Mouse (Mus musculus) stomach, embryonic 14.5 days (tissue): Measurements from ENCODE around the gene Ern1. TPM values are rescaled to one million over a fixed set of nuclear protein-coding genes. Genes with fewer than 3 reads are reported as not detected.

Source experiments
- ATAC-seq: fragments of 200-750 bp; cut with Nextera tagmentation; 2 replicates; pipeline ENCODE4 v1.8.0; 2017; ENCODE audit warnings: low read depth, moderate TSS enrichment; ENCODE audit not compliant: insufficient number of reproducible peaks, insufficient read depth, low FRiP score
- H3K27ac ChIP-seq: fragments of 300-500 bp; sonication (generic); 2 replicates; pipeline ENCODE4 v1.5.1; 2014; ENCODE audit warnings: mild to moderate bottlenecking, low read length, moderate library complexity, mixed read lengths
- H3K27me3 ChIP-seq: fragments of 300-500 bp; sonication (generic); 2 replicates; pipeline ENCODE4 v1.6.1; 2014; ENCODE audit warnings: low read length, control low read depth, mixed read lengths; ENCODE audit not compliant: control insufficient read depth, insufficient read depth
- H3K36me3 ChIP-seq: fragments of 300-500 bp; sonication (generic); 2 replicates; pipeline ENCODE4 v1.6.1; 2014; ENCODE audit warnings: mild to moderate bottlenecking, control low read depth, low read length, moderate library complexity, mixed read lengths; ENCODE audit not compliant: control insufficient read depth, insufficient read depth
- H3K4me1 ChIP-seq: fragments of 300-500 bp; sonication (generic); 2 replicates; pipeline ENCODE4 v1.6.1; 2014; ENCODE audit warnings: low read length, control low read depth, mixed read lengths; ENCODE audit not compliant: control insufficient read depth, insufficient read depth
- H3K4me2 ChIP-seq: fragments of 300-500 bp; sonication (generic); replicated peaks from 2 replicates; pipeline ENCODE4 v1.6.1; 2014; ENCODE audit warnings: low read depth, low read length, control low read depth
- H3K4me3 ChIP-seq: fragments of 300-500 bp; sonication (generic); 2 replicates; pipeline ENCODE4 v1.5.1; 2014; ENCODE audit warnings: low read depth, low read length, control low read depth
- H3K9ac ChIP-seq: fragments of 300-500 bp; sonication (generic); replicated peaks from 2 replicates; pipeline ENCODE4 v1.6.1; 2014; ENCODE audit warnings: low read depth, mild to moderate bottlenecking, control low read depth, low read length, moderate library complexity, mixed read lengths
- H3K9me3 ChIP-seq: fragments of 300-500 bp; sonication (generic); 2 replicates; pipeline ENCODE4 v1.6.1; 2016; ENCODE audit warnings: low read depth, low read length, control low read depth; ENCODE audit not compliant: control insufficient read depth
- WGBS: fragments of 180-500 bp; shearing (Covaris S2); extraction: QIAGEN DNeasy Blood & Tissue Kit; methylation state at CpG from one replicate; pipeline ENCODE4 v1.1.7; 2014; 5-methylcytosine and 5-hydroxymethylcytosine counted together
- polyA plus RNA-seq: library from polyadenylated mRNA; unstranded; fragments of >200 nt; fragmentation: Nextera tagmentation; extraction: Ambion mirVana; gene quantifications from 2 replicates; pipeline ENCODE4 v1.2.1, GENCODE M21; 2014

Ern1 gene
- polyA plus RNA-seq, 1 experiment from 2014 or later = 7.6 TPM

DNA sequence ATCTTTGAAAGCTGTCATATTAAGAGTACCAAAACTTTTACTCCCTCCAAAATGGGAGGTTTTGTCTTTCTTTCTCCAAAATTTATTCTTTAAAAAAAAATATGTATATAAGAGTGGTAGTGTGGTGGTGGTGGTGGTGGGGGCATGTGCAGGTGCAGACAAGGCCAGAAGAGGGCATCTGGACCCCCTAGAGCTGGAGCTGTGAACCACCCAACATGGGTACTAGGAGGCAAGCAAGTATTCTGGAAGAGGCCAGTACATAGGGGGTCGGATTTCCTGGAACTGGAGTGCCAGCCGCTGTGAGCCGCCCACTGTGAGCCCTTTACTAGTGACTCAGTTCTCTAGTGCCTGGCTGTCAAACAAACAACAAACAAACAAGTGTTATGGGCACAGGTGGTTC is 34.9 kb upstream of the Ern1 start:
- Histone ChIP-seq H3K27ac (no peak overlapping the region), H3K27me3 (no peaks in the 10 kb centered on the region), H3K4me2 (no peak overlapping the region), H3K9me3 (no peaks in the 10 kb centered on the region), H3K36me3 (no peaks in the 10 kb centered on the region; the same call in none of the 2 replicates), H3K4me3 (no peak overlapping the region), H3K4me1 (no peaks in the 10 kb centered on the region), H3K9ac (no peak overlapping the region)
- 63% methylated on average over 3 of the region's 3 CpGs for WGBS
- no peak for ATAC-seq

DNA sequence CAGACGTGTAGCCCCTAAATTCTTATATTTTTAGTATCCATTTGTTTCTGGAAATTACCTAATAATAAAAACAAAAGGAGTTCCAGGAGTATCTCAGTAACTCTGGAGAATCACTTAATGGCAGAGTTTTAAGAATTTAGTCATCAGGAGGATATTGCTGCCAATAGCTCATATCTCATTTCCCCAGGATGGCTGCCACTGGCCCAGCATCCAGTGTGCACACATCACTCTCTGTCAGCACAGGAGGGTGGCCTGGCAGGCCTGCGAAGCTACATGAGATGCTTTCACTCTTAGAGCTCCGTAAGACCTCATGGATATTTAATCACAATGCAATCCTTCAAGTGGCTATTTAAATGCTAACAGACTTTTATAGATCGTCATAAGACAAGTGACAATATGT is 34.0 kb upstream of the Ern1 start:
- H3K27me3 ChIP-seq = no peaks in the 10 kb centered on the region
- ATAC-seq = no peak
- H3K9ac ChIP-seq = no peak overlapping the region
- no peaks in the 10 kb centered on the region for H3K4me1 ChIP-seq
- no peaks in the 10 kb centered on the region; the same call in none of the 2 replicates for H3K36me3 ChIP-seq
- no peak overlapping the region for H3K4me2 ChIP-seq
- no peak overlapping the region for H3K4me3 ChIP-seq
- 60% methylated on average over 4 of the region's 4 CpGs for WGBS
- no peaks in the 10 kb centered on the region for H3K9me3 ChIP-seq
- no peak overlapping the region for H3K27ac ChIP-seq

DNA sequence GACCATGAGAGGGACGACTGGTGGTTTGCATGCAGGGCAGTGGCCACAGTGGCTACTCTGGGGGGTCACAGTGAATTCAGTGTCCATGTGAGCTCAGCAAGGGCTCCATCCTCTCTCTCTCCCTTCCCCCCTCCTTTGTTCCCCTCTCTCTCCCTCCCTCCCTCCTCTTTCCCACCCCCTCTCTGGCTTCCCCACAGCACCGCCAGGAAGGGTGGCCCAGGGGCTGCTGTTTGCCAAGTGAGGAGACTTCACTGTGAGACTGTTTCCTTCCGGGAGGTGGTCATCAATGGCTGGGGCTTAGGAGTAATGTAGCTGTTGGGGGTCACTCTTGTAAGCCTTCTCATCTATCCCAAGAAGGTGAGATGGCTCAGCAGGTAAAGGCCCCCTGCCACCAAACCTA is 32.8 kb upstream of the Ern1 start:
- H3K27ac ChIP-seq = no peak overlapping the region

DNA sequence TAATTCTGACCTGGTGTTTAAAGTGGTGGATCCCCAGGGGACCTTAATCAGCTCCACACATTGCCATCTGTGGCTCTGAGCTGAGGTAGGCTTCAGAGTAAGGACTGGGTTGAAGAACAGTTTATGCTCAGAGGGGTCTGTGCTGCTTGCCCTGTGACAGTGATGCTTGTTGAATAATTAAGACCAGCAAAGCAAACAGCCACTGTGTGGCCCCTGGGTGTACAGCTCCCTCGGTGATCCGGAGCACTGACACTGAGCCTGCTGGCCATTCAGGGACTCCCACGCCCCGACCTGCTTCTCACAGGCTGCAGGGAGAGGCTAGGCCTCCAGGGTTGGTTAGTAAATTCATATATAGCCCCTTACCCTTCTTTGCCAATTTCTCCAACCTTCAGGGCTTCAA is 31.9 kb upstream of the Ern1 start:
- H3K27ac ChIP-seq = no peak overlapping the region
- WGBS = 52% methylated on average over 4 of the region's 4 CpGs
- H3K4me2 ChIP-seq = no peak overlapping the region
- no peak overlapping the region for H3K4me3 ChIP-seq
- H3K36me3 ChIP-seq = no peaks in the 10 kb centered on the region; the same call in none of the 2 replicates
- ATAC-seq = no peak
- no peak overlapping the region for H3K9ac ChIP-seq
- H3K4me1 ChIP-seq = no peaks in the 10 kb centered on the region
- H3K9me3 ChIP-seq = no peaks in the 10 kb centered on the region
- no peaks in the 10 kb centered on the region for H3K27me3 ChIP-seq

More for the DNA sequence above, 32.8 kb upstream of the Ern1 start:
- H3K4me2 ChIP-seq = no peak overlapping the region
- H3K27me3 ChIP-seq = no peaks in the 10 kb centered on the region
- H3K4me1 ChIP-seq = no peaks in the 10 kb centered on the region
- 36% methylated on average over 3 of the region's 3 CpGs for WGBS
- H3K36me3 ChIP-seq = no peaks in the 10 kb centered on the region; the same call in none of the 2 replicates
- H3K4me3 ChIP-seq = no peak overlapping the region
- no peak for ATAC-seq
- H3K9ac ChIP-seq = no peak overlapping the region
- H3K9me3 ChIP-seq = no peaks in the 10 kb centered on the region

DNA sequence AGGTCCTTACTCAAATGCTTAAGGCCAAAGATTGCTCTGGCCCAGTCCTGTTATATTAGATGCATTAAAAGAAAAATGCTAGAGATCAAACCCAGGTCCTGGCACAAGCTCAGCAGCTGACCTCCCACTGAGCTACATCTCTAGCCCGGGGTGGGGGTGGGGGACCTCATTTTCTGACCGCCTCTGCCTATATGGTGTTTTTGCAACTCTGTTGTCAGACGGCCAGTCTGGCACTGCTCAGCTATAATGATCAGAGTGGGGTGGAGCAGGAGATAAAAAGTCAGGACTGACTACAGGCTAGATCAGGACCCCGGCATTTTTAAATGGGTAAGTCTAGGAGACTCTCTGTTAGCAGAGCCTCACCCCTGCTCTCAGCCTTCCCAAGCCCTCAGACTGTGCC is 30.7 kb upstream of the Ern1 start:
- Histone ChIP-seq H3K27ac (no peak overlapping the region), H3K4me1 (no peaks in the 10 kb centered on the region), H3K36me3 (no peaks in the 10 kb centered on the region; the same call in none of the 2 replicates), H3K4me2 (no peak overlapping the region), H3K27me3 (no peaks in the 10 kb centered on the region), H3K9me3 (no peaks in the 10 kb centered on the region), H3K4me3 (no peak overlapping the region), H3K9ac (no peak overlapping the region)
- WGBS = 36% methylated on average over 4 of the region's 4 CpGs
- ATAC-seq = no peak

DNA sequence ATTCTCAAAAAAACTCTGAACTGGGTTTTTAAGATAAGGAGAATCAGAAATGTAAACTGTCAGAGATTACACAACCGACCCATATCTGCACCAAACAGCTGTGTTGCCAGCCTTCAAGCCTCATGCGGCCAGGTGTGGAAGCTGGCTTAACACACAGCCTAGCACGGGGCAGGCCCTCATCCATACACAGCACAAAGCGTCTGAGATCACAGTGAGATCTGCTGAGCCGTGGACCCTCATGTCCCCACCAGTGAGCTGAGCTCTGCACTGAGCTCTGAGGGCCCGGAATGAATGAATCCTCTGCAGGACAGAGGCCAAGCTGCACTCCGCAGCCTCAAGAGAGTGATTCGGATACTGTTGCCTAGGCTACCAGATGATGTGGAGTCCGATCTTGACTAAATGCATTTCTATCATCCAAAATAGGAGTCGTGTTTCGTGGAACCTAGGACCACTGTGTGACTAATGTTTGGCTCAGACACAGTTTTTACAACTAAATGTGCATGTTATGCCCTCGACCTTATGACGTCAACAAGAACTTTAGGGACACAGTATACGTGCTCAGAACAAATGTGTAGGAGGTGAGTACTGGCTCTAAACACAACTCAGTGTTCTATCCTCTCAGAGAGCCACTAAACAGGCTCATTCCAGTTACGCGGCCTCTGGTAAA is 27.6 kb upstream of the Ern1 start:
- Histone ChIP-seq H3K36me3 (no peaks in the 10 kb centered on the region; the same call in none of the 2 replicates), H3K27ac (no peak overlapping the region), H3K9me3 (no peaks in the 10 kb centered on the region), H3K4me2 (no peak overlapping the region), H3K4me1 (no peaks in the 10 kb centered on the region), H3K9ac (no peak overlapping the region), H3K4me3 (no peak overlapping the region), H3K27me3 (no peaks in the 10 kb centered on the region)
- ATAC-seq = no peak
- 60% methylated on average over 16 of the region's 16 CpGs for WGBS

DNA sequence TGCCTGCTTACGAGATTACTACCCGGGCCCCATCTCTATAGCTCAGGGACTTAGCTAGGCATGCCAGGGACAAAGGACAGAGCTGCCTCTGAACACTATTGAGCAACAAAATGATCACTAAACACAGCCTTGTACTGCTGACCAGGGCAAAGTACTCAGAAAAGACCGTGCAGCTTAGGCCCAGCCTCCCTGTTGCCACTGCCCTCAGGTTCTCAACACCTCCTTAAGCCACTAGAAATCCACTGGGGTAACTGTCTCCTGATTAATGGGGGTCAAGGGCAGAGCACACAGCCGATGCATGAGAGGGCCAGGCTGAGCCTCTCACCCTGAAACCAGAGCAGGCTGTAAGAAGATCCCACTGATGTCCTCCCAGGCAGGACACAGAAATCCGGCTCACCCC is 26.8 kb upstream of the Ern1 start:
- H3K27ac ChIP-seq = no peak overlapping the region
- 33% methylated on average over 5 of the region's 5 CpGs for WGBS

DNA sequence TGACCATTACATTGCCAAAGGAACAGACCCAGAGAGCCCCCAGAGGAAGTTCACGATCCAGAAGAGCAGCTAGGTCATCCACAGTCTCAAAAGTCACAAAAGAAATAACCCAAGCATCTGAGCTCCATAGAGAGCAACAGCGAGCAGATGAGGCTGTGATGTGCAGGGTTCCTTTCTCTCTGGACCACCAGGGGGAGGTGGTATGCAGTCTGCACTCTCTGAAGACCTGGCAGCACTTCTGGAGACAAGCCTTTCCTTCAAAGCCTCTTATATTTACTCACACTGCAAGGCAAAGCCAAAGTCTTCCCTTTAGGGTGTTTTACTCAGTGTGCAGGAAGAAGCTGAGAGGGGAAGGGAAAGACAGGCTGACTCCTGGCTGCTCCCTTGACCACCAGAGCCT is 25.5 kb upstream of the Ern1 start:
- Histone ChIP-seq H3K4me2 (no peak overlapping the region), H3K4me3 (no peak overlapping the region), H3K27ac (no peak overlapping the region), H3K4me1 (no peaks in the 10 kb centered on the region), H3K9me3 (no peaks in the 10 kb centered on the region), H3K9ac (no peak overlapping the region), H3K36me3 (no peaks in the 10 kb centered on the region; the same call in 1 of the 2 replicates), H3K27me3 (no peaks in the 10 kb centered on the region)
- WGBS = 41% methylated on average over 2 of the region's 2 CpGs
- no peak for ATAC-seq

More for the DNA sequence above, 26.8 kb upstream of the Ern1 start:
- ATAC-seq = no peak
- H3K36me3 ChIP-seq = no peaks in the 10 kb centered on the region; the same call in none of the 2 replicates
- H3K4me2 ChIP-seq = no peak overlapping the region
- no peaks in the 10 kb centered on the region for H3K4me1 ChIP-seq
- no peaks in the 10 kb centered on the region for H3K9me3 ChIP-seq
- no peak overlapping the region for H3K9ac ChIP-seq
- H3K27me3 ChIP-seq = no peaks in the 10 kb centered on the region
- no peak overlapping the region for H3K4me3 ChIP-seq

DNA sequence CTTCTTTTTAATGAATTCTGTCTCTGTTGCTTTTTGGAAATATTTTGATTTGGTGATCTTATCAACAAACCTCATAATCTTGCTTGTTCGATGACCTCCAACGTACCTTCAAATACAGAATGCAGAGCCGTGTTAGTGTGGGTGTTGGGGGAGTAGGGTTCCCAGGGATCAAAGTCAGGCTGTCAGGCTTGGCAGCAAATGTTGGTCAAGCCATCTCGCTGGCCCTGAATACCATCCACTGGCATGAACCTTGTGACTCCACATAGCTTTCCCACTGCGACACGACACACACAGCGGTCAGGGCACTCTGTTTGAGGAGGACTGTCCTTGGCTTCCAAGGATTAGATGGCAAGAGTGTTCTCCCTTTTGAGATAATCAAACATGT is 24.3 kb upstream of the Ern1 start:
- Histone ChIP-seq H3K36me3 (no peaks in the 10 kb centered on the region; the same call in 1 of the 2 replicates), H3K9me3 (no peaks in the 10 kb centered on the region), H3K4me1 (no peaks in the 10 kb centered on the region), H3K9ac (no peak overlapping the region), H3K4me3 (no peak overlapping the region), H3K27ac (no peak overlapping the region), H3K27me3 (no peaks in the 10 kb centered on the region), H3K4me2 (no peak overlapping the region)
- 91% methylated on average over 7 of the region's 7 CpGs for WGBS
- ATAC-seq = no peak
